Mouse (Mus musculus) liver, embryonic 11.5 days (tissue): ENCODE data around the gene Cdh12. TPM values are rescaled to one million over a fixed set of nuclear protein-coding genes. Genes with fewer than 3 reads are reported as not detected.
"Not testable (repeated sequence)": the region's sequence is repeated elsewhere in the genome, so short reads cannot be mapped to it uniquely, and the experiment has no call there.

Source experiments
- ATAC-seq: fragments of 200-750 bp; cut with Nextera tagmentation; replicated peaks from 2 replicates; pipeline ENCODE4 v1.8.0; 2017; ENCODE audit warnings: moderate number of reproducible peaks, mild to moderate bottlenecking, moderate TSS enrichment, moderate library complexity; ENCODE audit not compliant: low FRiP score
- DNase-seq: peaks from one replicate; pipeline ENCODE4 v3.0.0-alpha.2; 2017; ENCODE audit warnings: low spot score
- H3K27ac ChIP-seq: fragments of 300-500 bp; sonication (generic); 2 replicates; pipeline ENCODE4 v1.5.1; 2014; ENCODE audit warnings: mild to moderate bottlenecking, low read depth, low read length, control low read depth
- H3K27me3 ChIP-seq: fragments of 300-500 bp; sonication (generic); replicated peaks from 2 replicates; pipeline ENCODE4 v1.6.1; 2014; ENCODE audit warnings: low read length, mixed read lengths; ENCODE audit not compliant: control insufficient read depth, insufficient read depth
- H3K36me3 ChIP-seq: fragments of 300-500 bp; sonication (generic); 2 replicates; pipeline ENCODE4 v1.6.1; 2014; ENCODE audit warnings: mild to moderate bottlenecking, low read length, moderate library complexity, mixed read lengths; ENCODE audit not compliant: control insufficient read depth, insufficient read depth
- H3K4me1 ChIP-seq: fragments of 300-500 bp; sonication (generic); replicated peaks from 2 replicates; pipeline ENCODE4 v1.6.1; 2014; ENCODE audit warnings: low read length, mixed read lengths; ENCODE audit not compliant: control insufficient read depth, insufficient read depth
- H3K4me2 ChIP-seq: fragments of 300-500 bp; sonication (generic); 2 replicates; pipeline ENCODE4 v1.6.1; 2014; ENCODE audit warnings: mild to moderate bottlenecking, control low read depth, moderate library complexity
- H3K4me3 ChIP-seq: fragments of 300-500 bp; sonication (generic); 2 replicates; pipeline ENCODE4 v1.5.1; 2014; ENCODE audit warnings: low read depth, low read length, control low read depth
- H3K9ac ChIP-seq: fragments of 300-500 bp; sonication (generic); 2 replicates; pipeline ENCODE4 v1.6.1; 2014; ENCODE audit warnings: low read depth, low read length, control low read depth
- H3K9me3 ChIP-seq: fragments of 300-500 bp; sonication (generic); 2 replicates; pipeline ENCODE4 v1.6.1; 2016; ENCODE audit warnings: low read length, inconsistent platforms, mixed read lengths; ENCODE audit not compliant: control insufficient read depth
- WGBS: fragments of 180-500 bp; shearing (Covaris S2); extraction: QIAGEN DNeasy Blood & Tissue Kit; methylation state at CpG from one replicate; pipeline ENCODE4 v1.1.7; 2014; 5-methylcytosine and 5-hydroxymethylcytosine counted together
- polyA plus RNA-seq: library from polyadenylated mRNA; unstranded; fragments of >200 nt; fragmentation: Nextera tagmentation; extraction: Ambion mirVana; gene quantifications from 2 replicates; pipeline ENCODE4 v1.2.1, GENCODE M21; 2014

Gene Cdh12
- polyA plus RNA-seq, 1 experiment from 2014 or later, result 0.10 TPM

DNA sequence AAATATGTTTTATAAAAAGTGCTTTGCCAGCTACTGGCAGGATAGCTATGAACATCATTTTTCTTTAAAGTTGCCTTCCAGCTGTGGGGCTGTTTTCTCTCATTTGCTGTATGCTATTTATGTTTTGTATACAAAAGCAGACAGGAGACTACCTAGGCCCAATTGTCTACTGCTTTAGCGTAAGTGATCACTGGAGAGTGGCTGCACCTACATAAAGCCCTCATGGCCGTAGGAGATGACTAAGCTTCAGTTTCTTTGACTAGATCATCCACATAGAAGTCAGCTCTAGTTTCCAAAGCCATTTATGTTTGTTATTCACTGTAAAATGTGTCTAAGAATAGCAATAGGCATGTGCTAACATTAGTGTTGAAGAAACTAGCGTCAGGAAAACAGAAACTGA, 926.8 kb downstream of the Cdh12 start:
- Histone ChIP-seq H3K4me2 (no peak overlapping the region), H3K36me3 (no peaks in the 10 kb centered on the region), H3K27ac (no peak overlapping the region), H3K4me3 (no peak overlapping the region), H3K27me3 (no peaks in the 10 kb centered on the region), H3K4me1 (no peaks in the 10 kb centered on the region), H3K9me3 (no peaks in the 10 kb centered on the region), H3K9ac (no peak overlapping the region)
- ATAC-seq (no peak), DNase-seq (no peak)
- 81% methylated on average over 3 of the region's 3 CpGs for WGBS

DNA sequence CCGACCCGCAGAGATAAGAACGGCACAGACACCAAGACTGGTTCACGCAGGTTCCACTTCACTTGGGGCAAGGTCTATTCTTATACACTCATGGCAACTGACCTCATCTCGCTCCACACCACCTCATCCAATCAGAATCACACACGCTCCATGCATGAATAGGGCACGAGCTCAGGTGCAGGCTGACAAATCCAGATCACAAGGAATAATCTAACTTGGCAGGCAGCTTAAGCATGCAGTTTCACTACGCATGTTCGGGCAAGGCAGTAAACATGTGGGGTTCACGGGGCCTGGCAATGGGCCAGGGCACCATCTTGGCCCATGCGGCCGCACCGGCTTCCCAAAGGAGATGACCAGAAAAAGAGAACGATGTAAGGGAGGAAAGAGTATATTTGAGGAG, 942.4 kb downstream of the Cdh12 start:
- not testable (repeated sequence) for H3K27me3 ChIP-seq, DNase-seq, H3K9ac ChIP-seq, H3K4me1 ChIP-seq, H3K4me2 ChIP-seq, H3K27ac ChIP-seq, H3K36me3 ChIP-seq, H3K4me3 ChIP-seq, ATAC-seq, H3K9me3 ChIP-seq
- 88% methylated on average over 14 of the region's 14 CpGs for WGBS

DNA sequence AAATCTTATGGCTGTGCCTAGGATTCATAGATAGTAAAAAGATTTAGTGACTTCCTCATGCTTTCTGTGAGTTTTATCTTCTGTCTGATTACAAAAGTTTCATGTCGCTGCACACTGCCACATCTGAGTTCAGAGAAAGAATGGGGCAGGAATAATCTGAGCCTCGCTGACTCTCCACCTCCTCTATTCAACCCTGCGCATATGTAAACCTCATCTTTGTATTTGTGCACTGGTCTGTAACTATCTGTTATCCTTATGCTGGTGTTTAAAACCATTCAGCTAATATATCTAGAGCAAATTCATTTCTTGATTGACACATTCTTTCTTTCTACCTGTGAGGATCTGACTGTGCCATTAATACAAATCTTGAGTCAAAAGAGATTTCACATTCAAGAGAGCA, 944.0 kb downstream of the Cdh12 start:
- H3K4me1 ChIP-seq, result no peaks in the 10 kb centered on the region
- DNase-seq (no peak), ATAC-seq (no peak)
- no peak overlapping the region for H3K4me3 ChIP-seq
- no peaks in the 10 kb centered on the region for H3K36me3 ChIP-seq
- no peak overlapping the region for H3K4me2 ChIP-seq
- no peaks in the 10 kb centered on the region for H3K27me3 ChIP-seq
- H3K9ac ChIP-seq, result no peak overlapping the region
- H3K27ac ChIP-seq, result no peak overlapping the region
- no peaks in the 10 kb centered on the region for H3K9me3 ChIP-seq
- WGBS, result 84% methylated on average over 3 of the region's 3 CpGs

DNA sequence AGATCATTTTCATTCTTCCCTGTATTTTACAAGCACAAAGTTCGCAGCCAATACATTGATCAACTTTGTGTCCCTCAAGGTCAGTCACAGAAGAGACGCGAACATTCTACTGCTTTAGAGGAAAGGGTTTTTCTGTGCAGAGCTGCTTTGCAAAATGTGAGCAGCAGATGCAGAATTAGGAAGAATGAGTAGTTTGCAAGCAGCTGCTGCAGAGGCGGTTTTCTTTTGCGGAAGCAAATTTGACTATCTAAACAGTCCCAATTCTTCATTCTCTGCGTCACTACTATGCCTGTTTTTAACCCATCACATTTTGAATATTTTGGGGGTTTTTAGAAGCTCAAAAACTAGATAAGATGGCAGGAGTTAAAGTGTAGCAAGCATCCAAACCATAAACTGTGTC, 956.1 kb downstream of the Cdh12 start:
- Histone ChIP-seq H3K9ac (no peak overlapping the region), H3K4me3 (no peak overlapping the region), H3K4me2 (no peak overlapping the region), H3K36me3 (no peaks in the 10 kb centered on the region), H3K4me1 (no peaks in the 10 kb centered on the region), H3K27ac (no peak overlapping the region), H3K27me3 (no peaks in the 10 kb centered on the region), H3K9me3 (no peaks in the 10 kb centered on the region)
- DNase-seq (no peak), ATAC-seq (no peak)
- 80% methylated on average over 6 of the region's 6 CpGs for WGBS

DNA sequence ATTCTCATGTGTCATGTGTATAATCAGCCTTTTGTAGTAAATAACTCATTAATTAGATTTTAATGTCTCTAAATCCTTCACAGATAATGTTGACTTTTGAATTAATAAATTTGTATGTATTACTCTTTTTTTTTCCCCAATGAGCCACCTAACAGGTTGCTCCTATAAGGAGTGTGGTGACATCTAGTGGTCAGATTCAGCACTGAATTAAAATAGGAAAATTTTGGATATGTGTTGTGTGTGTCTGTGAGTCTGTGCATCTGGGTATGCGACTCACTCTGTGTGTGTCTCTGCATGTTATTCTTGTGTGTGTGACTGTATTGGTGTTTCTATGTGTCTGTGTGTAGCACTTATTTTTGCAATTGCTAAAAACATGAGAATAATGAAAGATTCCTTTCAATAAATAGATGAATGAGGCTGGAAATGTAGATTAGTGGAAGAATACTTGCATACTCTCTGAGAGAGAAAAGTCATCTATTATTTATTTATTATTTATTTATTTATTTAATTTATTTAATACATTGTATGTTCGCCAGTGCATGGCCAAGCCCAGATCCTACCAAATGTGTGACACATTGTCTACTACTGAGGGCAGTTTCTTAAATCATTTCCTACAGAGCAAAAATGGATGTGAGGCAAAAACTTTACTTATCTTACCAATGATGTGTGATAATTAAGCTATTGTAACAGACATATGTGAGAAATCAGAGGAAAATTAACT, 958.4 kb downstream of the Cdh12 start:
- no peak for ATAC-seq
- WGBS, result 63% methylated on average over 2 of the region's 2 CpGs
- H3K9me3 ChIP-seq, result no peaks in the 10 kb centered on the region
- no peak for DNase-seq
- no peaks in the 10 kb centered on the region for H3K36me3 ChIP-seq
- H3K4me2 ChIP-seq, result no peak overlapping the region
- no peak overlapping the region for H3K9ac ChIP-seq
- H3K4me1 ChIP-seq, result no peaks in the 10 kb centered on the region
- no peak overlapping the region for H3K27ac ChIP-seq
- H3K4me3 ChIP-seq, result no peak overlapping the region
- no peaks in the 10 kb centered on the region for H3K27me3 ChIP-seq

DNA sequence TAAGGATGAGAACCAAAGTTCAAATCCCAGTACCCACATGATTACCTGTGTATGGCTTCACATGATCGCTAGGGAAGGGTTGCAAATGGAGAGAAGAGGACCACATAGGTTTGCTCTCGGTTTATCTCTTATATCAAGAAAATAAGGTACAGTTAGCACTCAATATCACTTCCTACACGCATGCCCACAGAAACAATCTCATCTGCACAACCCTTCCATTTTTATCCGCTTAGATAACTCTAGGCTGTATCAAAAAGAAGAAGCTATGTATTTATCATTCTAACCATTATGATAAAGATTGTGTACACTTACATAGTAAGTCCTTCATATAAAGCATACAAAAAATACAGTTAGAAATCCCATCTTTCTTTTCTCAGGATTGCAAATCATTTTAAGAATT, 988.3 kb downstream of the Cdh12 start:
- no peak overlapping the region for H3K9ac ChIP-seq
- no peak for ATAC-seq
- no peak overlapping the region for H3K27ac ChIP-seq
- H3K36me3 ChIP-seq, result no peaks in the 10 kb centered on the region
- no peak overlapping the region for H3K4me2 ChIP-seq
- H3K27me3 ChIP-seq, result no peaks in the 10 kb centered on the region
- H3K4me3 ChIP-seq, result no peak overlapping the region
- H3K9me3 ChIP-seq, result no peaks in the 10 kb centered on the region
- no peaks in the 10 kb centered on the region for H3K4me1 ChIP-seq
- no peak for DNase-seq
- WGBS, result 71% methylated on average over 4 of the region's 4 CpGs

DNA sequence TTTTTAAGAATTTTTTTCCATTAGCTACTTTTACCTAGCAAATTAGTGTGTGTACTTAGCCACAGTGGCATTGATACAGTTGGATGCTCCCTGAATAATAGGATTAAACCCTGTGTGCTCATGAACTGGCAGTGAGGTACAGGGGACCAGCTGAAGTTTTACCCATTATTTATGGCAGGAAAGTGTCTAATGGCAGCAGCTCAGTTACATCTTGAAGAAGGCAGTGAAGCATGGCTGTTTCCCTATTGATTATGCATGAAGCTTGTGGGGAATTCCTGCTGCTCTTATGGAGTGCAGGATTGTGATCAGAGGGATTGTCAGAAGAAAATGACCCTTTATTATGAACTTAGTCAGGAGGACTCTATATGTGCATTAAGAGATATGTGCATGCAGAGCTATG, 988.9 kb downstream of the Cdh12 start:
- ATAC-seq (no peak), DNase-seq (no peak)
- H3K27ac ChIP-seq, result no peak overlapping the region
- H3K36me3 ChIP-seq, result no peaks in the 10 kb centered on the region
- H3K9ac ChIP-seq, result no peak overlapping the region
- H3K4me3 ChIP-seq, result no peak overlapping the region
- H3K4me1 ChIP-seq, result no peaks in the 10 kb centered on the region
- H3K9me3 ChIP-seq, result no peaks in the 10 kb centered on the region
- H3K4me2 ChIP-seq, result no peak overlapping the region
- H3K27me3 ChIP-seq, result no peaks in the 10 kb centered on the region

DNA sequence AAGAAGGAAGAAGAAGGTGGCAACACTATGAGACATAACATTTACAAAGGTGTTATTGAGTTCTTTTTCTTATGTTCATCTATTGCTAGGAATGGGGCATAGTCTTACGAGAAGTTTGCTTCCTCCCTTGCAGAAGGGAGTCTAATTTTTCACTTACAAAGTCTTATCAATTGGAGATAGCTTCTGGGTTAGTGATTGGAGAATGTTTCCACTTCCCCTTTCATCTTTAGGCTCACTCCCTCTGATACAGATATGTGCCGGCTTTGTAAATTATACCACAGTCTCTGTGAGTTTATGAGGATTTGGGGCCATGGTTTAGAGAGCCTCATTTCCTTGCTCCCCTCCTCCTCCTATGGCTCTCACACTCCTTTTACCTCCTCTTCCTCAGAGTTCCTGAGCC, 1009.0 kb downstream of the Cdh12 start:
- no peak overlapping the region for H3K9ac ChIP-seq
- ATAC-seq (no peak), DNase-seq (no peak)
- WGBS, result 54% methylated on average over 2 of the region's 2 CpGs
- H3K4me2 ChIP-seq, result no peak overlapping the region
- H3K27me3 ChIP-seq, result no peaks in the 10 kb centered on the region
- H3K27ac ChIP-seq, result no peak overlapping the region
- no peak overlapping the region for H3K4me3 ChIP-seq
- no peaks in the 10 kb centered on the region for H3K9me3 ChIP-seq
- no peaks in the 10 kb centered on the region for H3K36me3 ChIP-seq
- H3K4me1 ChIP-seq, result no peaks in the 10 kb centered on the region

DNA sequence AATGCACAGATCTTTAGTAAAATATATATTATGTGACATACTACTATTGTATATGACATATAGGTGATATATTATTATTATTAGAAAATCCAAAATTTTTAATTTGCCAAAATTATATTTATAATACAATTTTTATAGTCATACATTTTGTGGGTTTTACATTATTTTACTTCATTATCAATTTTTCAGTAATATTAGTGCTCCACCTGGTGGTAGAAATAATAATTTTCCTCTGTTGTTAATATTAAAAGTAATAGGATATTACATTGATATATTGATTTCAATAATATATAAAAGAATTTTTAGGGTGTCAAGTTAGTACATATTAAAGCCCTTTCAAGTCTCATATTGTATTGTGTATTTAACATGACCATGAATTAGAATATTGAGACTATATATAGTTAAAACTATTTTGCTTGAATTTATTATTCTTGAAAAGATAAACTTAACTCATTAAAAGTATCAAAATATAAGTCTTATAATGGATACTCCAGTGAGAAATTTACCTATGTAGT, 1070.3 kb downstream of the Cdh12 start:
- no peaks in the 10 kb centered on the region for H3K36me3 ChIP-seq
- no peak for ATAC-seq
- no peaks in the 10 kb centered on the region for H3K27me3 ChIP-seq
- H3K4me2 ChIP-seq, result no peak overlapping the region
- no peaks in the 10 kb centered on the region for H3K4me1 ChIP-seq
- DNase-seq, result no peak
- H3K9me3 ChIP-seq, result no peaks in the 10 kb centered on the region
- no peak overlapping the region for H3K9ac ChIP-seq
- H3K27ac ChIP-seq, result no peak overlapping the region
- H3K4me3 ChIP-seq, result no peak overlapping the region
